Mouse (Mus musculus) layer of hippocampus, adult 9-11 months (tissue): Measurements from ENCODE around the gene Rnf166.

Experiments
- DNase-seq: peaks from one replicate; pipeline ENCODE4 v3.0.0; 2022

The Rnf166 gene

DNA sequence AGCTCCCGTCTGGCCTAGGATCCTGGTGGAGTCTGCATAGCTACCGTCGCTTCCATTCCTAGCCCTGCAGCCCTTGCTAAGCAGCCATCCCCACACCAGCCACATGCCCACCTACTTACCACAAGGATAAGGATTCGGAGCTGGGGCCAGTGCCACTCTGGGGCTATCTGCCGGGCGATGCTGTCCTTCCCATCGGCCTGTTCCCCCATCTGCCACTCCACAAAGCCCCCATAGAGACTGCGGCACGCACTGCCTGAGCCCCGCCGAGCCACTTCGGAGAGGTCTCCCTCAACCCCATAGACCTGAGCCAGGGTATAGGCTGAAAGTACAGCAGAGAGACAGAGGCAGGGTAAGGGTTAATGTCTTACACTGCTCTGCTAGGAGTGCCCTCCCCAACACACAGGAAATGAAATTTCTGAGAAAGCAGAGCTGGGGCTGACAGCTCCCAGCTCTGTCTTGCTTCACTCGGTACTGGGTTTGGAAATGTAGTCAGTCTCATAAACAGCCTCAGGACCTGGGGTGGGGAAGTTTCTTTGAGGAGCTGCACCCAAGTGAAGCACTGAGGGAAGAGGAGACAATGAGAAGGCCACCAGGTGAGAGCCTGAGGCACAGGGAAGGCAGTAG is 38.0 kb downstream of the Rnf166 start:
- no peak for DNase-seq

DNA sequence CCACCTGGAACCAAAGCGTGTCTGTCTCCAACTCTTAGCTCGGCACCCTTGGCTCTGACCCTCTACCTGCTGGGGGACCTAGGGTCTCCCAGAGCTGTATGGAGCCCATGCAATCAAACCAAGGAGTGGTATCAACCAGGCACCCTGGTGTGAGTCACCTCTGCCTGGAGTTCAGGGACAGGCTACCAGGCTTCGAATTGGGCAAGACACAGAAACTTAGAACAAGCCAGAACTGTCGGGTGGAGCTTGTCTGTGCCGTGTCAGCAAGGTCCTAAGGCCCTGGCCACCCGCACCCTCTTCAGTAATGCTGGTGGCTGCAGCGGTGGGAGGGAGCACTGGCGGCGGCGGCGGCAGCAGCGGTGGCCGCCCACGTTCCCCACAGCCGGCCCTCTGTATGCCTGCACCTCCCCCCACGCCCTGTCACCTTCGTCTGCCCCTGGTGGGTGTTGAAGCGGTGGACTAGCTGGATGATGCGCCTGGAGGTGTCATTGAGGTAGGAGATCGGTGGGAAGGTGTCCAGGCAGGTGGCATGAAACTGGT is 39.2 kb downstream of the Rnf166 start:
- DNase-seq = no peak

DNA sequence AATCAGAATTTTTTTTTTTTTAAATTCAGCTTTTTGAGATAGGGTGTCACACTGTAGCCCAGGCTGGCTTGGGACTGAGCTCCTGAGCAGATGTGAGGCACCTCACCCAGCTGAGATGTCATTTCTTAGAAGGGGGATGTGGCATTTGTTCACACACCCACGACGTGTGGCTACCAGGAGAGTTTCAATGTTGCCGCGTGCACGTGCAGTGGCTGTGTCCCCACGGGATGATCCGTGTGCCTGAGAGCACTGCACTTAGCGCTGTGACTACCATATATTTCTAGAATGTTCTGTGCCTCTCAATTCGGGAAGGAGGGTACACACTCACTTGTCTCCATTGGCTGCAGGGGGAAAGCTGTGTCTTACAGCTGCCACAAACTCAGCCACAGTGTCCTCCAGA is 39.7 kb downstream of the Rnf166 start:
- DNase-seq = no peak

DNA sequence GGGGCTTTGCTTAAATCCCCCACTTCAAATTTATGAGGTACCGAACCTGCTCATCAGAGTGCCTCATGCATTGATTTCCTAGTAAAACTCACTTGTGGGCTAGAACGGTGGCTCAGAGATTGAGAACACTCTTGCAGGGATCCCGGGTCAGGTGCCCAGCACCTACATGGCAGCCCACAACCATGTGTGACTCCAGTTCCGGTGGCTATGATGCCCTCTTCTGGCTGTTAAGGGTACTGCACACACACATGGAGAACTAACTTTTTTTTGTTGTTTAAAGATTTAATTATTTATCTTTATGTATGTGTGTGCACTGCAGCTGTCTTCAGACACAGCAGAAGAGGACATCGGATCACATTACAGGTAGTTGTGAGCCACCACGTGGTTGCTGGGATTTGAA is 40.5 kb downstream of the Rnf166 start:
- no peak for DNase-seq

DNA sequence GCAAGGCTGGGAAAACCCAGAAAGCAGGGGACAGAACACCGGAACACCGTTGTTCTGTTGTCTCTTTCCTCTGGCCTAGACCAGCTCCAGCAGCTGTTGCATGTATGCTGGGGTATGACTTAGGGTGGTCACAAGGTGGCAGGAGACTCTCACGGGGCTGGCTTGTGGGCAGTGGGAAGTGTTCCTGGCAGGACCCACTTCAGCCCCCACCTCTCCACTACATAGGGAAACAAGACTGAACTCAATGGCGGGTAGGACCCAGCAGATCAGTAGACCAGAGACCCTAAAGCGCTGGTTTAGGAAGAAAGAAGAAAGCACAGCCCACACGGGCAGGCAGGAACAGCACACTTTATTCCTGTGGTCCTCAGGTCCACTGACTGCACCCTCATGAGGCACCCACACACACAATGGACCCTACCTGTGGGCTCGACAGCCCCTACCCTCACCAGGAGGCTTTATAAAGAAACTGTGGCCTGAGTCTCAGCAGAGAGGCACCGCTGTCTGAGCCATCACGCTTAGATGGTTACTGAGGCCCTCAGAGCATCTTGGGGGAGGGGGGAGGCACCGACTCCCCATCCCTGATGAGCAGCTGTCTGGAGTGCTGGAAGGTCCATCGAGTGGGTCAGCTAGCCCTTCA is 42.5 kb downstream of the Rnf166 start:
- DNase-seq = no peak

DNA sequence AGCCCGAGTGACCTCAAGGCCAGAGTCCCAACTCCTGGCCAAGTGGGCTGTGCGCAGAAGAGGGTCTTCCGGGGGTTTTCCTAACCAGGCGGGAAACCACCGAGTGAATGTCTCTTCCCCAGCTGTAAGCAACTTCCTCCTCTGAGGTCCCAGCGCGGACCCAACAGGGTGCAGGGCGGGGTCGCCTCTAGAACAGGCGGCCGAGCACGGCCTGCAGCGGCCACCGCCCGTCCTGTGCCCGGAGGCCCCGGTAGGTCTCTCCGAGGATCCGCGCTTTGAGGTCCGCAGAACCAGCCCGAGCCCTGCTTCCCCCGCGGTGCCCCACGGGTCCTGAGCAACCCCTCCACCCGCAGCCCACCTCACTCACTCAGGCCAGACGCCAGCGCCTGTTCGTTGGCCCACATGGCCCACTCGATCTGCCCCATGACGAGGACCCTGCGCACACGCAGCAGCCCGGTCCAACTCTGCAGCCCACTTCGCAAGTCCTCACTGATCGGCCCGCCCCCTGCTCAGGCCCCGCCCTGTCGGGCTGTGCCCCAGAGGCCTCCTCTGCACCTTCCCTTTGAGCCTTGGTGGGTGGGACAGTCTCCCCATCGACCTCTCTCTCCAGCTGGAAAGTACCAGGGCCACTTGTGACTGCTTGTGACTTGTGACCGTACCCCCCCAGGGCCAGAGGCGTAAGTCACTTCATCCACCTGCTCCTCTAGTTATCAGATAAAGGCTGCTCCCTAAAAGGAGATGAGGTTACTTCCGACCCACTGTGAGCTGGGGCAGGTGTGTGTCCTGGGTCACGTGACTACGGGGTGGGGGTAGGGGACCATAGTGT is 43.2 kb downstream of the Rnf166 start, which contains the start of gene Cyba:
Cyba (minus strand) TSS at position 488 of the 826 bp plus-strand sequence.
- DNase-seq = peak; percentile 52

DNA sequence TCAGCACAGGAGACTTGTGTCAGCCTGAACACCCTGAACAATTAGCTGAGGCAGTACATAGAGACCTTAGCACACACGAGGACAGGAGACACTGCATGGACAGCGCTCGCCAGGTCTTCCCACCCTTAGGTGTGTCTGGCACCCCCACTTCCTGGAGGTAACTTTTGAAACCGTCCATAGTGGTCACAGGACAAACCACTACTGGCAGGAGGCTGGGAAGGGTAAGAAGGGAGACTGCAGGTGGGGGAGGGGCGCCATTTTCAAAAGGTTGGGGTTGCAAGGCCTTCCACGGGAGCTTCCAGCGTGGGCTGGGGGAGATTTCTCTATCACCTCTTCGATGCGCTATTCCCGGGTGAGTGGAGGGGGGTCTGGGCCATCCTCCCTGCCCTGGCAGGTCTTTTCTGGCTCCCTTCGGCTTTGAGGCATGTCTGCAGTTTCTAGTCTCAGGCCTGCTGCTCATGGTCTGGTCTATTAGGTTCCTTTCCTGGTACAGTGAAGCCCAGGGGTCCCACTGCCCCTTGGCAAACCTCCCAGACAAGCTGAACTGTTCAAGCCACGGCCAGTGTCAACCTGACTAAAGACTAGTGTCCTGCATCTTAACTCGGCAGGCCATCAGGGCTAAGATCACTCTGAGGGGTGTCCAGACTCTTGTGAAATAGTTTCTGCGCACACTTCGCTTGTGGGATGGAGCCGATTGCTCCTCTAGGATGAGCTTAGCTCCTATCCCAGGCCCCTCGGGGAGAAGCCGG is 44.0 kb downstream of the Rnf166 start:
- DNase-seq = no peak

DNA sequence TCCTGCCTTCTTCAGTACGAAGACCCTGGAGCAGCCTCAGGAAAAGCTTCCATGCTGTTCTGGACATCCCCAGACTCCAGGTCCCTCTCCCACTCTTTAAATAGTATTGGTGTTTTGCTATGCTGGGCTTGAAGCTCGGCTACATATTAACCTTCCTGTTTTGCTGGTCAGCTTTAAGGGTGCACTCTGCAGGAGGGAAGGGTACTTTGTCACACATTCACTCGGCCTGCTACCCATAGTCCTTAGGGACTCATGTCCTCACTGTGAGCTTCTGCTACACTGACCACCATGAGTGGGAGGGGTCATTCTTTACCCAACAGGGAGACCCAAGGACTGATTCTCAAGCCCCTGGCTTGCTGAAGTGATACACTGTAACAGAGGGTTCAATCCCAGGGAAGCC is 45.2 kb downstream of the Rnf166 start:
- no peak for DNase-seq

DNA sequence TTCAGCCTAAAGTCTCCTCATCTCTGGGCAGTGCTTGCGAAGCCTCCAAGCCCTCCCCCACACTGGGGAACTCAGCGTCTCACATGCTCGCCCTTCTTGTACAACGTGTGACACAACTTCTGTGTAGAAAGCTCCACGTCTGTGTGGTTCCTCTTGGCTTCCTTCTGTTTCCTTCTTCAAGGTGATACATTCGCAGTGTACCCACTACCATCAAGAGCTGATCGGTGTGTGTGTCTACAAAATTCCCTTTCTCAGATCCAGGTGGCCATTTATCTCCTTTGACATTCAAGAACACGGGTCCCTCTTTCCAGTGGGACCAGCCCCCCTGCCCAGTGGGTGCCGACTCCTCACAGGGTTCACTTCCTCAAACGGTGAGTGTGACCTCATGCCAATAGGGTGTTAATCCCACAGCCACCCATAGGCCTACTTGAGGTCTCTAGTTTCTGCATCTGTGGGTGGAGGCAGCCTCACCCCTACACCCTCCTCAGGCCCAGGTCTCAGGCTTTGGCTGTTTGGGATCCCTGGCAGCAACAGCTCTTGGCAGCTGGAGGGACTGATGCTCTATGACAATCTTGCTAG is 45.7 kb downstream of the Rnf166 start:
- DNase-seq = peak; percentile 71

DNA sequence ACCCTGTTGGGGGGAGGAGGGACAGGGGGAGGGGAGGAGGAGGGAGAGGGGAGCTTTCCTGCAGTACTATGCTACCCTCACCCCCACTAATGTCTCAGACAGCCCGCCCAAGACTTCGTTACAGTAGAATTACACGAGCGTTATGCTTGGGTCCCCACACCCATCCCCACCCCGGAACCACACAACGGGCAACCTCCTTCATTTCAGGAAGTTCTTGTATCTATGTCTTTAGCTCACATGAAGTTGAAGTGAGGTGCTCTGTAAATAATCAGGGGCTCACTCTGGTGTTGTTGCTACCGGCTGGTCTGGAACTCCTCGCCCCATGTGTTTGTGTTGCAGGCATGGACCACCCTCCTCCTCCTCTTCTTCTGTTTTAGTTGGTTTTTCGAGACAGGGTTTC is 47.7 kb downstream of the Rnf166 start:
- no peak for DNase-seq

DNA sequence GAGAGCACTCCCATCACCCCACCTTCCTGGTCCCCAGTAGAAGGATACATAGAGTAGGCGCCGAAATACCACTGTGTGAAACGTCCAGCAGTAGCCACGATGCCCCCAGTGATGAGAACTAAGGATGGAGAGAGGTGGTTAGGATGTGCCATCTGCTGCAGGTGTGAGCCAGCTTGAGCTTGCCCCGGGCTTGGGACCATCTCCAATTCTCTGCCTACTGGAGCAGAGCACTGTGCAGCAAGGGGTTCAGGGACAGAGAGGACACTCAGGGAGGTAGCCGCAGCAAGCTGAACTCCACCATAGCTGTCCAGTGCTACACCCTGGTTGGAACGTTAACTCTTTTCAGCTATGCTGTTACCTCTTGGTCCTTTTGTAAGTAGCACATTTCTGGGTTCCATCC is 48.3 kb downstream of the Rnf166 start:
- no peak for DNase-seq

DNA sequence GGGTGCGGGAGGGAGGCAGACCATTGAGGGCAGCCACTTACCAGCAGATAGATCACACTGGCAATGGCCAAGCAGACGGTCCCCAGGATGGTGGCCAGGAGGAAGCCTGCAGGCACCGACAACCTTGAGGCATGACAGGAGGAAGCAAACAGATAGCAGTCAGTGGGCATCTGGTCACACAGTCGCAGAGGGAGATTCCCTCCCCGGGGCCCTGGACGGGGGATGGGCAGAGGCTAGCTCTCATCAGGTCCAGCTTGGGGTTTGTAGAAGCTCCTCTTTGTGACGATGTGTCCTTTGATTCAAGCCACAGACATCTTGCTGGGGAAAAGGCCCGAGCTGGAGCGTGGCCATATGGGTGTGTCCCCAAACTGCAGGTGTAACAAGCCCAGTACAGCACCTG is 49.7 kb downstream of the Rnf166 start:
- DNase-seq = no peak

DNA sequence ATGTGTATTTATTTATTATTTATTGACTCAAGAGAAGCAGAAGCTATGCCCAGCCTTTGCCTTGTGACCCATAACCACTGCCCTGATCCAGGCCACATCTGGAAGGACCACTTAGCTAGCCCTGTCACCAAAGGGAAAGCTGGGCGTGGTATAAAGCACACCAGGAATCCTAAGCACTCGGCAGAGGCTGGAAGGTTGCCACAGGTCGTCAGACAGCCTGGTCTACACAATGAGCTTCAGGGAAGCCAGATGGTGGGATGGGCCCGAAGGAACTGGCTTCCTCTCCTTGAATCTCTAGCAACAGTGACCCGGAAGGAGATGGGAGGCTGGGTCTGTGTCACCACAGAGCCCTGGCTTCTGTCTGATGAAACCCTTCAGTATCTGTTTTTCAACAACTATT is 52.2 kb downstream of the Rnf166 start:
- no peak for DNase-seq

DNA sequence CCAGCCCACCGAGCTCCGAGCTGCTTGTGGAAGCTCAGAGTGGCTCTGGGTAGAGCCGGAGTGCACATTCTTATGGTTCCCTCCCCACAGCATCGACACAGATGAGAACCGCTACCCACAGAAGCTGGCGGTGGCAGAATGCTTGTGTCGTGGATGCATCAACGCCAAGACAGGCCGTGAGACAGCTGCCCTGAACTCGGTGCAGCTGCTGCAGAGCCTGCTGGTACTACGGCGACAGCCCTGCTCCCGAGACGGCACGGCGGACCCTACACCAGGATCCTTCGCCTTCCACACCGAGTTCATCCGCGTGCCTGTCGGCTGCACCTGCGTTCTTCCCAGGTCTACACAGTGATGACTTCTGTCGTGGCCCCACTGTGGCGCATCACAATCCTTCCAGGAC is 52.6 kb downstream of the Rnf166 start:
- no peak for DNase-seq

DNA sequence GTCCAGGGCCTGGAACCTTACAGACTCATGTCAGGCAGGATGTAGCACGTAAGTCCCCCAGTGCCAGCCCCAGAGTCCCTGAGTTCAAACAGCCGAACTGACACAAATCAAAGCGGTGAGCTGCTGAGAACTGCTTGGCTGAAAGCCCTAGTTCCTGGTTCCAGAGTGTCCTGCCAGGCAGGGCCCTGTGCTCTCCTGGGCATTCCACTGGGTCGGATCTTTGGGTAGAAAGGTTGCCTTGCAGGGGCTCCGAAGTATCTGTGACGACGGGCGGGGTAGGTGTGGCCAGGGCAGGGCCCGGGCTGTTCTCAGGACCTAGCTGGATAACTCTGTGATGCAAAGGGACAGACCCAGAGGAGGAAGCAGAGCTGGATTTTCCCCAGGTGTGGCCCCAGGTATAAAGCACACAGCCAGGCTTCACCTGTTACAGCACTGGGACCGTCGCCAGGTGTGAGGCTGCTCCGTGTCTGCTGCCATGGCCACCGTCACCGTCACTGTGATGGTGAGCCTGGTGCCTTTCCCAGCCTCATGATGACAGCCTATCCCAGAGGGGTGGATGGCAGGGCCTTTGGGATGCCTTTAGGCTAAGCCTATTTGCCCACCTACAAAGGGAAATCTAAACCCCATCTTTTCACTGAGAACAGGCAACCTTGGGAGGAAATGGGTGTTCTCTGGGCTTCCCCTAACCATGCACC is 54.3 kb downstream of the Rnf166 start, which contains the start of gene Il17c:
Il17c (plus strand) TSS at position 645 of the 695 bp plus-strand sequence.
- DNase-seq = no peak

DNA sequence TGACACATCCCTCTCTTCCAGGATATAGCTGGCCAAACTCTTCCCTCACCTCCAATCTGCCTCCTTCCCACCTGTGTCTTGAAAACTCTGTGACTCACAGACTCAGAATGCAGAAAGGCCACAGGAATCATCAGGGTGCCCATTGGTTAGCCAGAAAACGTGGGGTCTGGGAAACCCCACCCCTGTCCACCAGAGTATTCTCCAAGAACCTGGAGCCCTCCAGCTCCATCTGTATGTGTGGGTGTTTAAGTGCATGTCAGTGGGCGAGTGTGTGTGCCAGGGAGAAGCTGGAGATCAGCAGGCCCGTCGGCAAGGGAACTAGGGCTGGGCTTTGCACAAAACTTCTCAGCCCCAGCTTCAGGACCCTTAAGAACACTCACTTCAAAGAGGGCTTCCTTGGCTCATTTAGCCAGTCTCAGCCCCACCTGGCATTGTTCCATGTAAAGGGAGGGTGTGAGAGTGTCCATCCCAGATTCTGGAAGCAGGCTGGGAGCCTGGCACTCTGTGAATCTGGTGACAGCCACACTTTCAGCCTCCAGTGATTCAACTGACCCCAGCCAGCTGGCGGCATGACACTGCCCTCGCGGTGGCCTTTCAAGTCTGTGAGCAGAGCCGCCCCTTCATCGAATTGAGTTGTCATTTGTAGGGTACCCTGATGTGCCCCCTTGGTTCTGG is 55.8 kb downstream of the Rnf166 start:
- DNase-seq = no peak
